Mouse (Mus musculus) midbrain, embryonic 15.5 days (tissue): Measurements from ENCODE around the gene Grip2. TPM values are rescaled to one million over a fixed set of nuclear protein-coding genes. Genes with fewer than 3 reads are reported as not detected.

Experiments
- ATAC-seq: fragments of 200-750 bp; cut with Nextera tagmentation; replicated peaks from 2 replicates; pipeline ENCODE4 v1.8.0; 2017; ENCODE audit warnings: moderate TSS enrichment
- H3K27ac ChIP-seq: fragments of 300-500 bp; sonication (generic); 2 replicates; pipeline ENCODE4 v1.5.1; 2015; ENCODE audit warnings: mild to moderate bottlenecking, inconsistent platforms
- H3K27me3 ChIP-seq: fragments of 300-500 bp; sonication (generic); replicated peaks from 2 replicates; pipeline ENCODE4 v1.6.1; 2015; ENCODE audit warnings: inconsistent platforms
- H3K36me3 ChIP-seq: fragments of 300-500 bp; sonication (generic); replicated peaks from 2 replicates; pipeline ENCODE4 v1.6.1; 2015; ENCODE audit warnings: inconsistent platforms
- H3K4me1 ChIP-seq: fragments of 300-500 bp; sonication (generic); 2 replicates; pipeline ENCODE4 v1.6.1; 2015; ENCODE audit warnings: inconsistent platforms
- H3K4me2 ChIP-seq: fragments of 300-500 bp; sonication (generic); 2 replicates; pipeline ENCODE4 v1.6.1; 2015; ENCODE audit warnings: inconsistent platforms, mild to moderate bottlenecking, moderate library complexity
- H3K4me3 ChIP-seq: fragments of 300-500 bp; sonication (generic); 2 replicates; pipeline ENCODE4 v1.5.1; 2015; ENCODE audit warnings: mild to moderate bottlenecking, inconsistent platforms
- H3K9ac ChIP-seq: fragments of 300-500 bp; sonication (generic); 2 replicates; pipeline ENCODE4 v1.6.1; 2015; ENCODE audit warnings: mild to moderate bottlenecking, inconsistent platforms
- H3K9me3 ChIP-seq: fragments of 300-500 bp; sonication (generic); 2 replicates; pipeline ENCODE4 v1.6.1; 2016; ENCODE audit warnings: inconsistent platforms
- WGBS: fragments of 180-500 bp; shearing (Covaris S2); methylation state at CpG from one replicate; pipeline ENCODE4 v1.1.7; 2015; ENCODE audit warnings: mixed read lengths; 5-methylcytosine and 5-hydroxymethylcytosine counted together
- polyA plus RNA-seq: library from polyadenylated mRNA; unstranded; fragments of >200 nt; fragmentation: Nextera tagmentation; extraction: Ambion mirVana; gene quantifications from 2 replicates; pipeline ENCODE4 v1.2.1, GENCODE M21; 2015

The Grip2 gene
- polyA plus RNA-seq, 1 experiment from 2014 or later: 10.7 TPM

GRCm38 (mm10) chr6:91721215-91721701 is 105.8 kb downstream of the Grip2 start:
- WGBS: 25% methylated on average over 11 of the region's 12 CpGs
- Histone ChIP-seq H3K4me1 (peaks cover 42% of the 10 kb centered on the region), H3K9me3 (no peaks in the 10 kb centered on the region), H3K4me2 (no peak overlapping the region), H3K27ac (peak overlapping the region; percentile 72), H3K4me3 (no peak overlapping the region), H3K36me3 (peaks cover 26% of the 10 kb centered on the region), H3K9ac (peak overlapping the region; percentile 21; the same call in 1 of the 2 replicates), H3K27me3 (no peaks in the 10 kb centered on the region)
- no peak for ATAC-seq

GRCm38 (mm10) chr6:91720588-91721214 is 106.3 kb downstream of the Grip2 start:
- WGBS: 51% methylated on average over 4 of the region's 4 CpGs
- ATAC-seq: peak; percentile 31
- H3K36me3 ChIP-seq: peaks cover 20% of the 10 kb centered on the region
- H3K27ac ChIP-seq: peak overlapping the region; percentile 90
- H3K9me3 ChIP-seq: no peaks in the 10 kb centered on the region
- H3K4me2 ChIP-seq: peak overlapping the region; percentile 28; the same call in 1 of the 2 replicates
- H3K4me3 ChIP-seq: no peak overlapping the region
- H3K27me3 ChIP-seq: no peaks in the 10 kb centered on the region
- peaks cover 42% of the 10 kb centered on the region for H3K4me1 ChIP-seq
- peak overlapping the region; percentile 9; the same call in 1 of the 2 replicates for H3K9ac ChIP-seq

GRCm38 (mm10) chr6:91719865-91720533 is 107.1 kb downstream of the Grip2 start:
- Histone ChIP-seq H3K4me1 (peaks cover 42% of the 10 kb centered on the region), H3K4me2 (peak overlapping the region; percentile 28; the same call in 1 of the 2 replicates), H3K9me3 (no peaks in the 10 kb centered on the region), H3K9ac (peak overlapping the region; percentile 9; the same call in 1 of the 2 replicates), H3K27ac (peak overlapping the region; percentile 90), H3K4me3 (no peak overlapping the region), H3K36me3 (peaks cover 16% of the 10 kb centered on the region), H3K27me3 (no peaks in the 10 kb centered on the region)
- ATAC-seq: peak; percentile 84
- 4% methylated on average over 9 of the region's 9 CpGs for whole genome bisulfite sequencing

GRCm38 (mm10) chr6:91719042-91719747 is 107.9 kb downstream of the Grip2 start:
- Histone ChIP-seq H3K9ac (no peak overlapping the region), H3K27ac (peak overlapping the region; percentile 90), H3K9me3 (no peaks in the 10 kb centered on the region), H3K4me2 (peak overlapping the region; percentile 28; the same call in 1 of the 2 replicates), H3K4me1 (peaks cover 42% of the 10 kb centered on the region), H3K36me3 (peaks cover 8% of the 10 kb centered on the region; the same call in 1 of the 2 replicates), H3K27me3 (no peaks in the 10 kb centered on the region), H3K4me3 (no peak overlapping the region)
- WGBS: 38% methylated on average over 6 of the region's 6 CpGs
- peak; percentile 79 for ATAC-seq

- H3K9ac ChIP-seq: no peak overlapping the region
- 28% methylated on average over 3 of the region's 3 CpGs for WGBS
- no peak for ATAC-seq
- H3K27me3 ChIP-seq: no peaks in the 10 kb centered on the region
- no peak overlapping the region for H3K4me3 ChIP-seq
- no peak overlapping the region for H3K4me2 ChIP-seq
- H3K4me1 ChIP-seq: peaks cover 45% of the 10 kb centered on the region
- H3K27ac ChIP-seq: peak overlapping the region; percentile 90
- H3K9me3 ChIP-seq: no peaks in the 10 kb centered on the region
- 0 out of 2 replicates have a peak, but pooled peaks cover 5% of the 10 kb centered on the region for H3K36me3 ChIP-seq
Measured at GRCm38 (mm10) chr6:91718603-91719002, 108.4 kb downstream of the Grip2 start.

GRCm38 (mm10) chr6:91718067-91718466 is 109.0 kb downstream of the Grip2 start:
- no peak for ATAC-seq
- Histone ChIP-seq H3K4me2 (no peak overlapping the region), H3K9me3 (no peaks in the 10 kb centered on the region), H3K27ac (peak overlapping the region; percentile 90), H3K27me3 (no peaks in the 10 kb centered on the region), H3K4me3 (no peak overlapping the region), H3K9ac (no peak overlapping the region), H3K4me1 (peaks cover 50% of the 10 kb centered on the region), H3K36me3 (0 out of 2 replicates have a peak, but pooled peaks cover 6% of the 10 kb centered on the region)
- 67% methylated on average over 2 of the region's 2 CpGs for WGBS

- no peak overlapping the region for H3K27ac ChIP-seq
- ATAC-seq: no peak
- no peak overlapping the region for H3K4me3 ChIP-seq
- no peaks in the 10 kb centered on the region for H3K27me3 ChIP-seq
- peaks cover 56% of the 10 kb centered on the region for H3K4me1 ChIP-seq
- H3K9me3 ChIP-seq: no peaks in the 10 kb centered on the region
- no peak overlapping the region for H3K4me2 ChIP-seq
- no peak overlapping the region for H3K9ac ChIP-seq
- WGBS: 85% methylated on average over 6 of the region's 6 CpGs
- 0 out of 2 replicates have a peak, but pooled peaks cover 3% of the 10 kb centered on the region for H3K36me3 ChIP-seq
Measured at GRCm38 (mm10) chr6:91715988-91716810, 110.9 kb downstream of the Grip2 start.

GRCm38 (mm10) chr6:91715023-91715422 is 112.0 kb downstream of the Grip2 start:
- H3K4me1 ChIP-seq: peaks cover 45% of the 10 kb centered on the region
- ATAC-seq: no peak
- 86% methylated on average over 8 of the region's 8 CpGs for WGBS
- H3K9ac ChIP-seq: no peak overlapping the region
- no peaks in the 10 kb centered on the region for H3K27me3 ChIP-seq
- 0 out of 2 replicates have a peak overlapping the region, but pooled peaks have one; percentile 28 for H3K27ac ChIP-seq
- H3K36me3 ChIP-seq: 0 out of 2 replicates have a peak, but pooled peaks cover 3% of the 10 kb centered on the region
- no peak overlapping the region for H3K4me2 ChIP-seq
- no peak overlapping the region for H3K4me3 ChIP-seq
- H3K9me3 ChIP-seq: no peaks in the 10 kb centered on the region

- ATAC-seq: 0 out of 2 replicates have a peak, but pooled peaks have one; percentile 12
- H3K27me3 ChIP-seq: no peaks in the 10 kb centered on the region
- H3K9ac ChIP-seq: no peak overlapping the region; the same call in 1 of the 2 replicates
- no peak overlapping the region for H3K4me2 ChIP-seq
- 5% methylated on average over 5 of the region's 5 CpGs for WGBS
- peak overlapping the region; percentile 67 for H3K27ac ChIP-seq
- H3K4me1 ChIP-seq: peaks cover 39% of the 10 kb centered on the region
- H3K4me3 ChIP-seq: no peak overlapping the region
- H3K9me3 ChIP-seq: no peaks in the 10 kb centered on the region
- 0 out of 2 replicates have a peak, but pooled peaks cover 3% of the 10 kb centered on the region for H3K36me3 ChIP-seq
Measured at GRCm38 (mm10) chr6:91713370-91713896, 113.6 kb downstream of the Grip2 start.

GRCm38 (mm10) chr6:91712855-91713331 is 114.2 kb downstream of the Grip2 start:
- Histone ChIP-seq H3K27me3 (no peaks in the 10 kb centered on the region), H3K9ac (no peak overlapping the region; the same call in 1 of the 2 replicates), H3K9me3 (no peaks in the 10 kb centered on the region), H3K36me3 (0 out of 2 replicates have a peak, but pooled peaks cover 3% of the 10 kb centered on the region), H3K4me1 (peaks cover 39% of the 10 kb centered on the region), H3K4me3 (no peak overlapping the region), H3K27ac (peak overlapping the region; percentile 67), H3K4me2 (no peak overlapping the region)
- 0 out of 2 replicates have a peak, but pooled peaks have one; percentile 18 for ATAC-seq
- WGBS: 8% methylated on average over 10 of the region's 10 CpGs
